Mouse (Mus musculus) kidney, adult 11 months (tissue): ENCODE measurements around the gene Sept7.
A peak's percentile ranks its signal among the peaks of the same experiment; 100 is the strongest.
"Not testable (repeated sequence)": the region's sequence is repeated elsewhere in the genome, so short reads cannot be mapped to it uniquely, and the experiment has no call there.

ENCODE experiments used
- DNase-seq: peaks from one replicate; pipeline ENCODE4 v3.0.0; 2022

The Sept7 gene

DNA sequence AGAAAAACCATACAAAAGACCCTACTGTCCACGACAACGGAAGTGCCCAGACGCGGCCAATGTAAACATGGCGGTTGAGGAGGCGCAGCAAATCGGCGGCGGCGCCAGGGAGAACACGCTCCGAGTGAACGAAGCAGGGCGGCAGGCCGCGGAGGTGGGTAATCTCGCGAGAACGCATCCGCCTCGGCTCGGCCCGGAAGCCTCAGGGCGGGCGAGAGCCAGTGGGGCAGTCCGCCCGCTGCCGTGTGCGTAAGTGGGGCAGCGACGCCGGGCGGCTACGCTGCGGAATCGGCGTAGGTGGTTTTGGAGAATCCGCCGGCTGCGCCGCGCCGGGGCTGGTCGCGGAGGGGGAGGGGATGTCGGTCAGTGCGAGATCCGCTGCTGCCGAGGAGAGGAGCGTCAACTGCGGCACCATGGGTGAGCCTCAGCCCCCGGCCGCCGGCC lies at the start of gene Sept7:
Gene Sept7, plus strand, starts transcription at position 157 of the 444 bp plus-strand sequence.
- peak; percentile 98 for DNase-seq

DNA sequence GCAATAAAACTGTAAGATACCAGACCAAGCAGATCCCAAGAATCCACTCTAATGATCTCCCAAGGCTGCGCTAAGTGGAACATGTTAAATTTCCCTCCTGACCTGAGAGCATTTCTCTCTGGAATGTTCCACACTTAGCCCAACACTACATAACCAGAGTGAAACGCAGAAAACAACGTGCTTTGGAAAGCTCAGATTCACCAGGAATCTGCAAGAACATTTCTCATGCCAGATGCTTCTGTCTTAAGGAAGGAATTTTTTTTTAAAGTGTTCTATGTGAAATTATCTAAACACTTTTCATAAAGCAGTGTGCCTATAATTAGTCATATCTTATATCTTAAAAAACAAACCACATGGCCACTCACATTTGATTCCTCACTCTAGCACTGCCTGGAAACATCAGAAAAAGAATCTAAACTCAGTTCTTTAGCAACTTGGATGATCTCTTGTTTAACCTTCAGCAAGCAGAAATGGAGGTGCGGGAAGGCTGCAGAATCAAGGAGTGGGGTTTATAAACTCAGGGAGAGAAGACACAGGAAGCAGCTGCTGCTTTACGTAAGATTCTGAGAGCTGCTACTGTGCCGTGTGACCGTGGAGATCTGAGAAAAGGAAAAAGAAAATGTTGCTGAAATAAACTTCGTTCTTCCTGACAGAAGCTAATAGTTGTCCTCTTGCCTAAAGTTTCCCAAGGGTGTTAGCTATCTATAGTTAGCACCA lies 44.0 kb upstream of the Sept7 start:
- no peak for DNase-seq

DNA sequence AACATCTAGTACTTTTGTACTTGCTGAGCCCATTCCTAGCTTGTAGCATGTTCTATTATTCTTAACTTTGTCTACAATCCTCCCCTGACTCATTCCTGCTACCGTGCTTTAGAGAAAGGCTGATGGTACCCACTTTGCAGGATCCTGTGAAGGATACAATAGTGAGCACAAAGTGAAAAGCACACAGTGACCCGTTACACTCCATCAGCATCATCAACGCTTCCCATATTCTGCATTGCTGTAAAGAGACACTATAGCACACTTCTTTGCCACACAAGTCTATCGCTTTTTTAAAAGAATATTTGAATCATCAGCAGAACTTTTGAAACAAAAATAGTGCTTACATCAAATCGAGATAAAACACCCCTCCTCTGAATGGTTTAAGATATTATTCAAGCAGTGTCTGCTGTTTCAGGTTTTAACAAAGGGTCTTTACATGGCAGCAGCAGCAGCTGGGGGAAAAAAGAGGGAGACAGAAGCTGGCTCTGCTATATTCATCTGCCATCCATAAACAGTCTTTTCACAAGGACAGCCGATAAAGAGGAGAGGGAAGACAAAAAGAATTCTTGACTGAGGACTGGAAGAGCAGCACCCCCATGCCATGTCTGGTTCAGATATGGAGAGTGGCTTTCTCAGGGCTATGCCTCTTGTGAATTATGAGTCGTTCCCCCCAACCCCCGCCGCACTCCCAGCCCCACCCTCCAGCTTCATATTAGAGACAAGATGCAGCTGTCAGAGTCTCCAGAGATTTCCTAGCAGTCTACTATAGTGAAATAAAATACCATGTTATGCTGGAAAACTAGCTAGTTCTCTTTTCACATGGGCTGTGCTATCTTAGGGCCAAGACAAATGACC lies 39.7 kb upstream of the Sept7 start:
- no peak for DNase-seq

DNA sequence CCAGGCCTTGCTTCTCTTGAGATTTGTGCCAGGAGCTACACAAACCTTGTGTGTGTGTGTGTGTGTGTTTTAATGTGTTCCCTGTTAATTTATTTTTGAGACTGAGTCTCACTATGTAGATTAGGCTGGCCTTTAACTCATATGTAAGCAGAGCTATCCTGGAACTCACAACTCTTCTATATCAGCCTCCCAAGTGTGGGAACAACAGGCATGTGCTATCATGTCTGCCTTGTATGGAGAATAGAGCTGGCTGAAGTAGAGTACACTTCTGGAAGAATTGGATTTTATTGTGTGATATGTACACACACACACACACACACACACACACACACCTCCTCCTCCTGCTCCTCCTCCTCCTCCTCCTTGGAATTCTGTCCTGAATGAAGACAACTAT lies 39.1 kb upstream of the Sept7 start:
- DNase-seq, result peak; percentile 8

DNA sequence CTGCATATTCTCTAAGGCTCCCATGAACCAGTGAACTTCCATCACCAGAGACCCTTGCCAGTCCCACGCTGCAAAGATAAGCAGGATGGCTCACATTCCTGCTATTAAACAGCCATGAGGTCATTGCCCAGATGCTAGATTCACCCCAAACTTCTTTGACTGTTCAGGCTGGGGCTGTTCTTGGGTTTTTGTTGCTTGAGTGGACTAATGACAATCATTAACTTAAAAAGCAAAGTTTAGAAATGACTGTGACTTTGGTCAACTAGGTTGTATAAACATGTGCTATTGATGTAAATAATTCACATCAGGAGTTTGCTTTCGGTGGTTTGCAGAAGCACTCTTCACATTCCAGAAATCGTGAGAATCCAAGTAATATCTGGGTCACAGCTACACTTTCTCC lies 36.8 kb upstream of the Sept7 start:
- DNase-seq, result no peak

DNA sequence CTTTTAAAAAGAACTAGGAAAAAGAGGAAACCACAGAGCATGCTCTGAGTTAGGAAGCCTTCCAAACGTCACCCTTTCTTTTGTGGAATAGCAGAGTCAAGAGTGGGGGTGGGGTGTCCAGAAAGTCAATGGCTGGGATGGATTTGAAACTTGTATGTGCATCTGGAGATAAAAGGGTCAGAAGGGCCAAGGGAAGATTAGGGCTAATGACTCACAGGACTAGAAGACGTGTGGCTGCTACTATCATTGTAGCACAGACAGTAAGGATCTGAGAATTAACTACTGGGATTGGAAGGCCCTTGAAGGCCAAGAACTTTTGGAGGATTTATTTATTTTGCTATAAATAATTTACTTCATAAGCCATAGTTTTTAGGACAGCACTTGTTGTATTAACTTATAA lies 36.0 kb upstream of the Sept7 start:
- DNase-seq, result no peak

DNA sequence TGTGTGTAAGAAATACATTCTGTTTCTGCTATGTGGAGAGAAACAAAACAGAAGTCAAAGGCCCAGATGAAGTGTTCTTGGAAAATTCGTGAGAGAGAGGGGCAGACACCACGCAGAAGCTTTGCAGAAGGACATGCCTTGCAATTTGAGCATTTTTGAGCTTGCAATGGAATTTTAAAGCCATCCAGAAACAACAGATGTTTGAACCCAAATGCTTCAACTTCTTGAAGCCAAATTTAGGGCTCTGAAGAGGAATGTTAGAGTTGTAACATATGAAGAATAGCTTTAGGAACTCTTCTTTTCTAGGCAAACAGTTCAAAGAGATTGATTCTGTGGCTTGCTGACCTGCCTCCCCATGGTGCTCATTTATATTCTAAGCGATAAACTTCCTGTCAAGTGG lies 33.3 kb upstream of the Sept7 start:
- DNase-seq, result peak; percentile 18

DNA sequence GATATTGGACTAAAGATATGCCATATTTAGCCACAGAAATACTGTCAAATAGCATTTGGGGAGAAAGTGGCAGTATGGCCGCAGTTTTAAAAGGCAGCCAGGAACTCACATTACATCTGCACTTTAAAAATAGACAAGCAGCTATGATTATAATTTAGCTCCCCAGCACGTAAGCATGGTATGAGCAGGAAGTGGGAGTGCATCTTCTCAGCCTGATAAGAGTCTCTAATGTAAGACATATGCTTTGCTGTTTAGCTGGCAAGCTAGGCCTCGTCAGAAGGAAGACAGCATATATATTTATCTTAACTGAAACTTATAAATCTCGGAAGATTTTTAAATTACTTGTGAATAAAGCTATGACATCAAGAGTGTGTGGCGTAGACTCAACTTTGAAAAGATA lies 32.4 kb upstream of the Sept7 start:
- DNase-seq, result no peak

DNA sequence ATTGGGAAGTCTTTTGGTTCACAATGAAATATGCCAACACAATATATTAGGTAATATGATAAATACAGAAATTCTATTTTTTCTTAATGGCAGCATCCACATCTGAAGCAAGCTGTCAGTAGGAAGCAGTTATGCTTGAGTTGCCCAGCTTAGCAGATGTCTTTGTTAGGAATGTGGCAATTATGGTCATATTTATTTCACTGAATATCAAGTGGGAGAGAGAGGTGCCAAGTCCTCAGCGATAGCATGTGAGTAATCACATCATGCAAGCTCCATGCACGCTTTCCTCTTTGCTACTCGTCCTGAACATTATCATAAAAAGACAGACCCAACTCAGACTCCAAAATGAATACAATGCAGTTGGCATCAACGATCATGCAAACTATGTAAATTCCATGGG lies 27.3 kb upstream of the Sept7 start:
- DNase-seq, result no peak

DNA sequence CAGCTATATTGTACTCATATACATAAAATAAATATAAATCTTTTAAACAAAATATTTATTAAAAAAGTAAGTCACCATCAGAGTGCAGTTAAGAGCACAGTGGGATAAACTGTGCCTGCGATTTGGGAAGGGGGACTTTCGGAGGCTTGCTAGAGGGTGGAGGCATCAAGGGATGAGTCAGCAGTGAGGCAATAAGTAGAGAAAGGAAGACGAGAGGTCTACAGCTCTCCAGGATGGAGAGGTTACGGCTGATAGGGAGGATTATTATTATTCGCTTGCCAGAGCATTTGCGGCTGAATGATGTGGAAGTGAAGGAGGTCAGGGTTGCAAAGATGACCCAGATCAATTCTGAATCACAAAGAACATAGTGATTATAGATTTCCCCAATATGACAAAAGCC lies 22.5 kb upstream of the Sept7 start:
- no peak for DNase-seq

DNA sequence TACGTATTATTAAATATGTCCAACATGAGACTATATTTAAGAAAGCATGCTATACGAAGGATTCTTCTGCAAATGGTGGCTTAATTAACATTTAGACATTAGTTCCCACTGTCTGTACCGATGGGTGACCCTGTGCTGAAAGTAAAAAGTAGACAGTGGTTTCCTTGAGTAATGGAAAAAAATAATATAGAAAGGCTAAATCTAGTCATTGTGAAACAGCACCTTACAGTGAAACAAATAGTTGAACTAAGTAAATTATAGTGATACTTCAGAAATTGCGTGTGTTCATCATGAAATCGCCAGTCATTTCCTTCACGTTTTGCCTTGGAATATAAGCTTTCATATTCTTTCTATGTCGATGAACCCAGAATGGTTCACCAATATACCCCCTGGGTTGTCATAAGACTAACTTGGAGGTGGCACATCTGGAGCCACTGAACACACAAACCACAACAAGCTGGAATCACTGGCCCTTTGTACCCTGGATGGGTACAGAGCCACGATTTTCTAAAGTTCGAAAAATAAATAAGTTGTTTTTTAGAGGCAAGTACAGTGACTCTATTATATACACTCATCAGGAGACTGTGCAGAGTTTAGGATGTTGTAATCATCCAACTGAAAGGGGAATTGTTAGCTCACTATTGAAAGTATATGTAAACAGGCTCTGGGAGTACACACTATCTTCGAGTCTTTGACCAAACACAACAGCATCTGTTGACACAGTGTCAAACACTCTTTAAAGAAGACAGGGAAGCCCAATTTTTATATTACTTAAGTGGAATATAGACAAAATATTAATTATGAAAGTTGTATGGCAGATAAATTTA lies 21.8 kb upstream of the Sept7 start:
- DNase-seq, result no peak

DNA sequence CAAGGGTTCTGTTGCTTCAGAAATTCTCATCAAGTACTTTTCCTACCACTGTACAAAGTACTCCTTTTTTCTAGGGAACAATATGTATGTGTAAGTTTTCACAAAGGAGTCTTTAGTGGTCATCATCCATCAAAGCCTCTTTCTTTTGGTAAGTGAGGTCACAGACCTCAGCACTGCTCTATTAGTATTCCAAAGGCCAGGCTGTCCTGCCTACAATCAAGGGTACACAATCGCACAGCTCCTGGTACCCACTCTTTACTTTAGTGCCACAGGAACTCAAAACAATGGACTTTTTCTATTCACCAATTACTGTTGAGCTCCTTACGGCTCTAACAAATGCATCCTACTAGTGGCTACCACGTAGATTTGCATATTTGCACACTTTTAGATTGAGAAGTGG lies 11.2 kb upstream of the Sept7 start:
- no peak for DNase-seq

DNA sequence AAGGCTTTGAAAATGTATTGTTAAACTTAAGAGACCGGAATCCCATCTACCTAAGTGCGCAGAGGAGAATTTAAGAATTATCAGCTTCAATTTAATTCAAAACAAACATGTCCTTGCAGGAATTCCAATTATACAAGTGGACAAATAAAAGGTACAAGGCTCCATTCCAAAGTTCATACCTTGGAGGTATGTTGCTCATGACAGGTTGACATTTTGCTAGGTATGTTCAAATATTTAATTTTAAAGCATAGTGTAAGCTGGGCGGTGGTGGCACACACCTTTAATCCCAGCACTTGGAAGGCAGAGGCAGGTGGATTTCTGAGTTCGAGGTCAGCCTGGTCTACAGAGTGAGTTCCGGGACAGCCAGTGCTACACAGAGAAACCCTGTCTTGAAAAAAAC lies 10.5 kb upstream of the Sept7 start:
- DNase-seq, result not testable (repeated sequence)

DNA sequence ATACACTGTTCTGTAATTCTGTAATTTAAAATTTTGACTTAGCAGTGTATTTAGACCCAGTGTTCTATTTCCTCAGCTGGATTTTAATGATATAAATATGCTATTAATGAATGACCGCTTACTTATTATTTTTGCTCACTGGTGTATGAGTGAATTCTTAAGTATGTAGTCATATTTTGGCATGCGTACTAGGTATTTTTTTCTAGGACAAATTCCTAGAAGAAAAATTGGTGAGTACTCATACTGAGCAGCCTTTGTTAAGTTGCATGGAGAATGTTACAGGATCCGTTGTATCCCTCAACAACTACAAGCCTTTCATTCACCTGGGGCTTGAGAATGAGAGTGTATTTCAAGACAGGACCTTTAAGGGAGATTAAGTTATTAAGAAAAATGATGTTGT lies 10.0 kb upstream of the Sept7 start:
- DNase-seq, result no peak

DNA sequence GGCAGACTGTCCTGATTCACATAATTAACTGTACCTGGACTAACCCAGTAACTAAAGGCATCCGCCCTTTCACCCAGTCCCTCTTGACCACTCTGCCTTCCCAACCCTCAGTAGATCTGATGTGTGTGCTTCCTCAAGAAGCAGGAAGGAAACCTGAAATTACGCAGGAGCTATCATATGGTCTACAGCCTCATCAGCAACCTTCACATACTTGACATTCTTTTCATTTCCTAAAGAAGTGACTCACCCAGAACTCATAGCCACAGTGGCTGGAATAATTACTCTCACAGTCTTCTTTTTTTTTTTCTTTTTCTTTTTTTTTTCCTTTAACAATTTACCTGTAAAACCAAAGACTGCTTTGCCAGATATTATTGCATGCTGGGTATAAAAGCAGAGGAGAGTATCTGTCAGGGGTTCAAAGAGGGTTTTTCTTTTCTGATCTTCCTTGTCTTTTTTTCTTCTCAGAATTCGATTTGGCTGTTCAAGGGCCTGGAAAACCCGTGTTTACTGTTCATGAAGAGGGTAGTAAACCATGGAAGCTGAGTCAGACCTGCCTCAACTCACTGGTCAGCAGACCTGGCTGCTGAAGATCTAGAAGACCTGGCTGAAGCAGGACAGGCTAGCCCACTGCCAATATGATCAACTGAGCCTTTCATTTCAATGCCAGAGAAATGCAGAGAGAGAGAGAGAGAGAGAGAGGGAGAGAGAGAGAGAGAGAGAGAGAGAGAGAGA lies 8.1 kb upstream of the Sept7 start:
- no peak for DNase-seq

DNA sequence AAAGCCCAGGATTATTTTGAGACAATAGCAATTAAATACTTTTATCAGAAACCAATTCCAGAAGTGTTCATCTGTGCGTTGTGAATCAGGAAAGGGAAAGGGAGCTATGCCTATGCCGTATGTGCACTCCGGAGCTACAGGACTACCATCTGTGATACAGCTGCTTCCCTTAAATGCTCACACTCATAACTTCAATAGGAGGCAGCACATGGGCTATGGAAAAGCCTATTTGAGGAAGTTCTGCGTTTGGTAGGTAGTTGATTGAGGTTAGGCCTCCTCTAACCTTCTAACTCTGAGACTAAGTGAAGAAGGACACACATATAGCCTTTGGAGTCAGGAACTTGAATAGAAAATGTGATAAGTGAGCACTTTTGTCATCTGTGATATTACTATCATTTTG lies 7.1 kb upstream of the Sept7 start:
- DNase-seq, result no peak

DNA sequence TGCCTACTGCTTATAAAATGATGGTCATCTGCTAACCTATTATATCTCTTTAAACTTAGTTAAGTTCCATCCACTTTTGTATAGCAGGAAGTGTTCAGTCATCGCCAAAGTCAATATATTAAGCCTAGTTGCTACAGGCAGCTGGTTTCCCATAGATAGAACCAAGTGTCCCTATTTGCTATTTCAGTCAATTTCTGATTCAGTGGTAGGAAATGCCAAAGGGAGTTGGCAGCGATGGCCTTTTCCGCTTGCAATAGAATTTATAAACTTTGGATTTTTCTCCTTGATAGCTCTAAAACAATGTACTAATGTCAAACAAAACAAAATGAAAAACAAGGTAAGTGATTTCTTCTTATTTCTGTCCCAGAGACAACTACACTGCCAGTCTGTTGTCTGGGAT lies 5.7 kb upstream of the Sept7 start:
- DNase-seq, result no peak

DNA sequence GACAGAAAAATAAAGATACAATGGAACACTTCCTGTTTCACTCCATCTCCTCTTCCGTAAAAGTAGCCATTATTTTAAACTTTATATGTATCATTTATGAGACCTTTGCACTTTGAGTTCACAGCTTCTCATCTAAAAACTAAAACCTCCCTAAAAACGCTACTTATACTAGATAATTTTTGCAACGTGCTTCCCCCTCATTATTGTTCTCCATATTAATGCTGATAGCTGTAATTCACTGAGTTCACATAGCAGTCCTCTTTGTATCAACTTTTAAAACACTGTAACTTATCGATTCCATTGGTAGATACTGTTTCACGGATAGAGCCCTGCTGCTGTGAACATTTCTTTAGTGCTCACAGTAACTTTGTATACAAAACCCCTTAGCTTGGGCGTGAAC lies 1.1 kb upstream of the Sept7 start:
- DNase-seq, result no peak

DNA sequence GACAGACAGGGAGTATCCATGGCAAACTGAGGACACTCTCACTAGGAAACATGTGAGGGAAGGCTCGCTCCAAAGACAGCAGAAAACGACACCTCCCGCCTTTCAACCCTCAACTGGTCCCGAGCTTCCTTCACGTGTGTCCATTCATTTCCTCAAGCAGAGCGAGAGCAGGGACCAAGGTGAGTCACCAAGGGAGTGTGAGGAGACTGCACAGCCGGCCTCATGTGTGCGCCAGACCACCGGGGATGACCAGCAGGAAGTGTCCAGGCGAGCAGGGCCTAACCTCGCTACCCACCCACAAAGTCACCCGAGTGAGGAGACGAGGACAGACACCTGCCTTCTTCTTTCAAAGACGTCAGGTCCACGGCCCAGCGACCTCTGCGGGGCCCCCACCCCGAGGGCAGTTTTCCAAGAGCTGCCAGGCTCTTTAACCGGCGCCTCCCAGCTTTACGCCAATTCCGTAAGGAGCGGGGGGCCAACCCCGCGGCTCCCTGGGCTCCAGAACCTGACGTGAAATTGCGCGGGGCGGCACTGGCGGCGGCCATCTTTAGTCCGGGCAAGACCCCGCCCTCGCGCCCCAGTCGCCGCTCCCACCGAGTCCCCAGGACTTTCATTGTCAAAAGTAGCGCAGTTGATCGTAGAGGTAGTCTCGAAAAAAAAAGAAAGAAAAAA lies 492 bp upstream of the Sept7 start:
- DNase-seq, result peak; percentile 90

DNA sequence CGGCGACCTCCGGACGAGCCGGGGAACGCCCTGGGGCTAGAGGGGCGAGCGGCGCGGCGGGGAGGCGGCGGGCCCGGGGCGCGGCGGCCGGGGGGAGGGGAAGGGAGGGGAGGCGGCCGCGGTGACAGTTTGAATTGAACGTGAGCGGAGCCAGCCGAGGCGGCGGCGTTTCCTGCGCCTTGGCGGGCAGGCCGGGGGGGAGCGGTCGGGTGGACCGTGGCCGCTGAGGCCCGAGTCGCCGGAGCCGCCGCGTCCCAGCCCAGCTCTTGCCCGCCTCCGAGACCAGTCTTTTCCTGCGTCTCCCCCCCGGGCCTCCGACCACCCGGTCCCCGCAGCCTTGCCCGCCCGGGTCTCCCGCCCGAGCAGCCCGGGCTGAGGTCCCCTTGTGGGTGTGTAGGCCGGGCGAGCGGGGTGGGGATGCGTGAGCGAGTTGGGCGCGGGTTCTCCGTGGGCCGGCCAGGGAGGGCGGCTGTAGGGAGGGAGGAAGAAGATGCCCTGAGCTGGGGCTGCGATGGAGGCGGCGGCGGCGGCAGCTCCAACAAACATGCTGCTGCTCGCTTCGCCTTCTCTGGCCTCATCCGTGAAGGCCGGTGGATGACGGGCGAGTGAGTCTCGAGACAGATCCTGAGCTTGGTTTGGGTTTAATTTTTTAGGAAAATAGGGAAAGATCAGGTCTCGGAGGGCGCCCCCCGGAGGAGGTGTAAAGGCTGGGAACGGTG lies 679 bp downstream of the Sept7 start:
- peak; percentile 36 for DNase-seq

DNA sequence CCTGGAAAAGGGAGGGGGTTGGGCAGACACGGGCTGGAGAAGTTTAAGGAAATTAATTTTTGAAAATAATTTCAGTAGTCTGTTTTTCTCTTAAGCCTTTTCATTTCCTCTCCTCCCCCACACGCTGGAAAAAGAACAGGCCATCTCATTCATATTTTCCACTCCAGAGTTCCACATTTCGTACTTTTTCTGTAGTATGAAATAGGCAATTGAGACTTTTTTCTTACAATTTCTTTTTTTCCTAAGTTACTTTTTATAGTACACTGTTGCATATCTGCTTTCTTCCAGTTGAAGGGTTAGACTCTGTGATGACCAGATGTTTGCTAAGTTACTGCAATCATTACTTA lies 1.2 kb downstream of the Sept7 start:
- DNase-seq, result no peak

DNA sequence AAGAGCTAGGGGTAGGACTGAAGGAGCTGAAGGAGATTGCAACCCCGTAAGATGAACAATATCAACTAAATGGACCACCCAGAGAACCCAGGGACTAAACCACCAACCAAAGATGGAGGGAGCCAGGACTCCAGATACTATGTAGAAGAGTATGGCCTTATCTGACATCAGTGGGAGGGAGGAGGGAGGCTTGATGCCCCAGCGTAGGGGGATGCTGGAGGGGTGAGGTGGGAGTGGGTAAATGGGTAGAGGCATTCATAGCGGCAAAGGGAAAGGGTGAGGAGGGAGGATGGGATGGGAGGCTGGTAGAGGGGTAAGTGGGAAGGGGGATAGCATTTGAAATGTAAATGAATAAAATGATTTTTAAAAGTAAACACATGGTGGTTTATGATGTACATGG lies 8.2 kb downstream of the Sept7 start:
- no peak for DNase-seq
